Mouse (Mus musculus): ENCODE data around the gene Sowahb. TPM values are rescaled to one million over a fixed set of nuclear protein-coding genes. Genes with fewer than 3 reads are reported as not detected.

Sowahb gene
- total RNA-seq, 2 experiments from 2014 or later = 0.06 to 0.13 TPM

- peak in 1 of 2 experiments; percentile 33 for DNase-seq (ENCODE audit: low spot score in 2 of 2)
Observed at GRCm38 (mm10) chr5:93005815-93006341, 38.9 kb downstream of the Sowahb start.

DNA sequence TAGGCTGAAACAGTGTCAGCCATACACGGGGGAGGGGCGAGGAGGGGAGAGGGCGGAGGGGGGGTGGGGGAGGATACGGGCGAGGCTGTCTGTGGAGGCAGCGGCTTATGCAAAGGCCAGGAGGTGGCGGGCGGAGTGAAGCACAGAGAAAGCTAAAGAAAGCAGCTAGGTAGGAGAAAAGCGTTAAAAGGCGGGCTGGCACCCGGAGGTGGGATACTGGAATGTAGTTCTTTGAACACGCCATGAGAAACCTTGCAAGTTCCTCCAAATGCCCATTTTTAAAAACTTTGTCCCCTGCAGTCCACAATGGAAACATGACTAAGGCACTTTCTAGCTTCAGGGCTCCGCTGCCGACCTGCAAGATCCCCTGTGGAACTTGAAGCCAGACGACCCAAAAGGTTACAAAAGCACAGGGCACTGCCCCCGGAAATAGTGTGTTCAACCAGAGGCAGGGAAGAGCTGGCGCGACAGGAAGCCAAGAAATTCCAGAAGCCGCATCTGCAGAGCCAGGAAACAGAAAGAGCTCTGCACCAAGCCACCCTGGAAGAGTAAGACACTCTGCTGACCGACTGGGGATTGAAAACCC lies 39.5 kb downstream of the Sowahb start:
- DNase-seq (ENCODE audit: low spot score in 2 of 2) = peak; percentile 40 to 50

DNA sequence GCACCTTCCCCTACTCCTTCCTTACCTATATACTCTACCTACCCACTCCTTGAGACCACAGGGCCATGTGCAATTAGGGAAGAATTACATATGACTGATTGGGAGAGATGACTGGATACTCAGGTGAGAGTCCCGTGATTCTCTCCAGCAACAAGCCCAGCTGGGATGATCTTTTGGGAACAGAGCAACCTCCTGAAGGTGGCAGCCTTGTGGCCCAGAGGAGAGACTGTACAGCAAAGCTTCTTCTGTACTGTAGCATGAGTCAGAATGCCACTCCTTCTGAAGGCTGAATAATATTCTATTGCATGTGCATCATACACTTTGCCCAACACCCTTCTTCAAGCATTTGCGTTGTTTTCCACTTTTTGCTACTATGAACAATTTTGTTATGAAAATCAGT lies 42.2 kb downstream of the Sowahb start:
- no peak for DNase-seq (ENCODE audit: low spot score in 2 of 2)

DNA sequence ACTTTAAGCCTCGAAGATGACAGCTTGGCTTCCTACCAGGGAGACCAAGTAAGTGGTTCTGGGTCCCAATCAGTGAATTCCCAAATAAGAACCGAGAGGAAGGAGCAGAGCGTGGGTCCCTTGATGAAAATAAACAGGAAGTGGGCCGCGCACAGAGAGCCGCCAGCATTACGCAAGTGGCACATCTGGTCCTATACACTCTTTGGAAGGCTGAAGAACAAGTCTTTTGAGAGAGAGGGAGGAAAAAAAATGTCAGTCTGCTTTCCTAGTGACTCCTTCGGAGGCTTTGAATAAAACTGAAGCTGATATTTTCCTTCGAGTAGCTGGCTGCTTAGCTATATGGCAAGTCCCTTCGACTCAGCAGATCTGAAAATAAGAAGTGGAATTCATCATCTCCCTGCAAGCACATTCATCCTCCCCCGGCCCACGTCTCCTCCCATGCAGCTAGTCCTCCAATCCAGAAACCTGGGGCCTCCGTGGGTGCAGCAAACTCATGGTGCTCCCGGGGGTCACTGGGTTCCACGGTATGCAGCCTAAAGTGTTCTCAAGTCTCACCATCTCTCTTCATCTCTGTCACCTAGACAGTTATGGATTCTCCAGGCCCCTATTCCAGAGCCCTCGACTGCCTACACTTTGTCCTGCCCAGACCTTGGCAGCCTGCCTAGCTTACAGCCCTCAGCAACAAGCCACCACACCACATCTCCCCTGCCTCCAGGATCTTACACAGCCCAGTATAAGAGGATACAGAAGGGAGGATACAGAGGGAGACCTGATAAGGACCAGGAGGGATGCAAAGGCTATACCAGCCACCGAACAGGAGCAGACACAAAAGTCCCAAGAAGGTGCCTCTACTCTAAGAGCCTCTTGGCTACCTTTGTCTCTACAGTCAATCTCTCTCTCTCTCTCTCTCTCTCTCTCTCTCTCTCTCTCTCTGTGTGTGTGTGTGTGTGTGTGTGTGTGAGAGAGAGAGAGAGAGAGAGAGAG lies 43.8 kb downstream of the Sowahb start:
- DNase-seq (ENCODE audit: low spot score in 2 of 2) = no peak

GRCm38 (mm10) chr5:93000060-93000459 lies 44.8 kb downstream of the Sowahb start:
- no peak for DNase-seq (ENCODE audit: low spot score in 2 of 2)

- DNase-seq (ENCODE audit: low spot score in 2 of 2) = no peak
Observed at GRCm38 (mm10) chr5:92998494-92999016, 46.3 kb downstream of the Sowahb start.

DNA sequence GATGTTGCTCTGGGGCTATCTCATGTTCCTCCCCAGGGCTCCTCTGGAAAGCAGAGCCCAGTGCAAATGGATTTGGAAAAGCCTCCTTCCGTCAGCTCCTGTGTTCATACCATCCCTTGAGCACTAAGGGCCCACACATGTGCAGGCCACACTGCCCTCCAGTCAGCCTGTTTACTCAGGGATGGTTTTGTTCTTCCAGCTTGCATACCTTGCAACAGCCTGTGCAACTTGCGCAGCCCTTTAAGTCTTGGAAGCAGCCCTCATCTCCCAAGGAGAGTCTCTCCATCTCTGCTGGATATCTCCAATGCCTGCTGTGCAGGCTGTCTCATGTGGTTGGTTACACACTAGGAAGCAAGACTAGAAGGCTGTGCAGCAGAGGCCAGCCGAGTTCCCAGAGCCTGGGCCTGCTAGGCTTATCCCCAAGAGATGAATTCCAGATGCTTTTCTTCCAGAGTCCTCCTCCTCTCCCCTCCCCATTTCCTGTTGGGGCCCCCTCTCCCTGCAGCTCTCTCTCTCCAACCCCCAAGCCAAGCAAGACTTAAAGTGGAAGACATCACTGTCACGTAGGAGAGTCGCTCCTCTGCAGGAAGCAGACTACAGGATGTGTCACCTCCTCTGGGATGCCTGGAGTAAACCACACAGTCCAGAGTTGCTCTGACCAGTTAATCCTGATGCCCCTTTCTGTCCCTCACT lies 47.2 kb downstream of the Sowahb start:
- DNase-seq (ENCODE audit: low spot score in 2 of 2) = no peak

- DNase-seq (ENCODE audit: low spot score in 2 of 2) = no peak
Observed at GRCm38 (mm10) chr5:92994861-92995260, 50.0 kb downstream of the Sowahb start.

GRCm38 (mm10) chr5:92994309-92994708 lies 50.5 kb downstream of the Sowahb start:
- no peak for DNase-seq (ENCODE audit: low spot score in 2 of 2)

GRCm38 (mm10) chr5:92992106-92992505 lies 52.7 kb downstream of the Sowahb start:
- DNase-seq (ENCODE audit: low spot score in 2 of 2) = no peak

Other genes with a start within 250 kb of the Sowahb start
- gene Sept11, start 48.4 kb upstream of the Sowahb start, total RNA-seq (2021) = 10 to 100 TPM; 31.9 to 41.2 TPM
- 100 to 1,000 TPM; 211 to 262 TPM for gene Ccni, start 161.5 kb upstream of the Sowahb start, total RNA-seq (2021)
- under 1 TPM; 0.67 to 0.99 TPM for gene 2010109A12Rik, start 161.5 kb upstream of the Sowahb start, total RNA-seq (2021)
- gene Ccng2, start 222.2 kb upstream of the Sowahb start, total RNA-seq (2021) = 10 to 100 TPM; 38.6 to 40.0 TPM

All from adrenal gland, adult 18-20 months (tissue).